Mouse (Mus musculus) liver, embryonic 16.5 days (tissue): ENCODE results near the gene Spag7. TPM values are rescaled to one million over a fixed set of nuclear protein-coding genes. Genes with fewer than 3 reads are reported as not detected.

Experiments
- ATAC-seq: fragments of 200-750 bp; cut with Nextera tagmentation; 2 replicates; pipeline ENCODE4 v1.8.0; 2017; ENCODE audit warnings: low read depth, mild to moderate bottlenecking, moderate number of reproducible peaks, moderate library complexity
- H3K27ac ChIP-seq: fragments of 300-500 bp; sonication (generic); 2 replicates; pipeline ENCODE4 v1.5.1; 2014; ENCODE audit warnings: mild to moderate bottlenecking, low read length
- H3K27me3 ChIP-seq: fragments of 300-500 bp; sonication (generic); 2 replicates; pipeline ENCODE4 v1.6.1; 2014; ENCODE audit warnings: low read depth, low read length, mixed read lengths; ENCODE audit not compliant: control insufficient read depth, insufficient read depth
- H3K36me3 ChIP-seq: fragments of 300-500 bp; sonication (generic); 2 replicates; pipeline ENCODE4 v1.6.1; 2014; ENCODE audit warnings: mild to moderate bottlenecking; ENCODE audit not compliant: control insufficient read depth, insufficient read depth
- H3K4me1 ChIP-seq: fragments of 300-500 bp; sonication (generic); 2 replicates; pipeline ENCODE4 v1.6.1; 2014; ENCODE audit warnings: low read depth, low read length, mixed read lengths; ENCODE audit not compliant: control insufficient read depth
- H3K4me2 ChIP-seq: fragments of 300-500 bp; sonication (generic); 2 replicates; pipeline ENCODE4 v1.6.1; 2014; ENCODE audit warnings: low read depth, low read length, mixed read lengths
- H3K4me3 ChIP-seq: fragments of 300-500 bp; sonication (generic); 2 replicates; pipeline ENCODE4 v1.5.1; 2014; ENCODE audit warnings: low read depth, mild to moderate bottlenecking, low read length
- H3K9ac ChIP-seq: fragments of 300-500 bp; sonication (generic); 2 replicates; pipeline ENCODE4 v1.6.1; 2014; ENCODE audit warnings: low read depth, low read length
- H3K9me3 ChIP-seq: fragments of 300-500 bp; sonication (generic); replicated peaks from 2 replicates; pipeline ENCODE4 v1.6.1; 2016; ENCODE audit warnings: low read length; ENCODE audit not compliant: control insufficient read depth
- WGBS: fragments of 180-500 bp; shearing (Covaris S2); extraction: QIAGEN DNeasy Blood & Tissue Kit; methylation state at CpG from one replicate; pipeline ENCODE4 v1.1.7; 2014; ENCODE audit not compliant: insufficient replicate concordance; 5-methylcytosine and 5-hydroxymethylcytosine counted together
- polyA plus RNA-seq: library from polyadenylated mRNA; unstranded; fragments of >200 nt; fragmentation: Nextera tagmentation; extraction: Ambion mirVana; gene quantifications from 2 replicates; pipeline ENCODE4 v1.2.1, GENCODE M21; 2015

Spag7 gene
- polyA plus RNA-seq, result 57.5 and 59.7 TPM in 2 replicates

- peaks cover 27% of the 10 kb centered on the region for H3K4me1 ChIP-seq
- H3K4me2 ChIP-seq, result peak within 1 kb of the TSS; percentile 98
- peak within 1 kb of the TSS; percentile 81 for H3K4me3 ChIP-seq
- peak within 1 kb of the TSS; percentile 84 for H3K9ac ChIP-seq
- no peaks in the 10 kb centered on the region for H3K9me3 ChIP-seq
- ATAC-seq, result peak; percentile 91
- H3K27me3 ChIP-seq, result no peaks in the 10 kb centered on the region
- WGBS, result under 1% methylated on average over 44 of the region's 44 CpGs
- peak within 1 kb of the TSS; percentile 98 for H3K27ac ChIP-seq
- H3K36me3 ChIP-seq, result peaks cover 10% of the 10 kb centered on the region
These were observed at the start of gene Spag7 for GRCm38 (mm10) chr11:70668771-70669505. TSS of gene Spag7 (minus strand) at chr11:70669416.

DNA sequence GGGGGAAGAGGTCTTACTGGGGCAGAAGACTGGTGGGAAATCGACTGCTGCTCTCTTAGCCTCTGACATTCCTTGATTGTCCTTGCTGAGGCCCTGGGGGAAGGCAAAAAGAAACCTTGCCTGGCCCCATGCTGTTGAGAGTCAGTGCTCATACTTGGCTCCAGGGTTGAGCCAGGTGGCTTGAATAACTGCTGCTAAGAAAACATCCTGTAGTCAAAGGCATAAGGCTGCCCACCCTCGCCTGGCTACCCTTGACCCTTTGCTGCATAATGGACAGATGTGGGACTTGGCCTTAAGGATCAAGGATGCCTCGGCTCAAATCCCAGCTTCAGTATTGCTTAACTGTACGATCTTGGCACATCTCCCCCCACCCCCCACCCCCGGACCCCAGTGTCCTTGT lies 49.3 kb upstream of the Spag7 start:
- H3K36me3 ChIP-seq, result no peaks in the 10 kb centered on the region; the same call in 1 of the 2 replicates
- no peak overlapping the region for H3K27ac ChIP-seq
- H3K4me2 ChIP-seq, result no peak overlapping the region
- no peaks in the 10 kb centered on the region for H3K9me3 ChIP-seq
- no peak for ATAC-seq
- H3K4me1 ChIP-seq, result no peaks in the 10 kb centered on the region
- H3K4me3 ChIP-seq, result no peak overlapping the region
- H3K27me3 ChIP-seq, result no peaks in the 10 kb centered on the region; the same call in 1 of the 2 replicates
- 53% methylated on average over 5 of the region's 5 CpGs for WGBS
- no peak overlapping the region for H3K9ac ChIP-seq

DNA sequence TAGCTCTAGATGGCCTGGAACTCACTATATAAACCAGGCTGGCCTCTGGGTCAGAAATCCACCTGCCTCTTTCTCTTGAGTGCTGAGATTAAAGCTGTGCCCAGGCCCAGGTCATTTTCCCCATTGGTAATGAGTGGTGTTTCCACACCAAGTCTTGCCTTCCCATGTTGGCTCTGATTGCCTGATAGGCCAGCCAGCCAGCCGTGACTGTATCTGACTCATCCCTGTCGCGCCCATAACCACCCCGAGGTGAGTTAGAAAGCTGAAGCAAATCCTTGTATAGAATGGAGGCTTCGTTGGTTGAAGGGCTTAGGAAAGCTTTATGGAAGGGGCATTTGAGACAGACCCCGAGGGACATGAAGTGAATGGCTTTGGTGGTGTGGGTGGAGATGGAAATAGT lies 46.6 kb upstream of the Spag7 start:
- no peak for ATAC-seq

GRCm38 (mm10) chr11:70713222-70713621 lies 44.0 kb upstream of the Spag7 start:
- Histone ChIP-seq H3K27ac (no peak overlapping the region), H3K9ac (no peak overlapping the region), H3K4me2 (no peak overlapping the region), H3K4me1 (no peaks in the 10 kb centered on the region), H3K9me3 (no peaks in the 10 kb centered on the region), H3K27me3 (no peaks in the 10 kb centered on the region; the same call in 1 of the 2 replicates), H3K4me3 (no peak overlapping the region), H3K36me3 (no peaks in the 10 kb centered on the region; the same call in 1 of the 2 replicates)
- 60% methylated on average over 6 of the region's 6 CpGs for WGBS
- no peak for ATAC-seq

More for the DNA sequence above, 46.6 kb upstream of the Spag7 start:
- H3K27me3 ChIP-seq, result no peaks in the 10 kb centered on the region; the same call in 1 of the 2 replicates
- H3K27ac ChIP-seq, result no peak overlapping the region
- no peak overlapping the region for H3K9ac ChIP-seq
- no peaks in the 10 kb centered on the region for H3K9me3 ChIP-seq
- WGBS, result 63% methylated on average over 6 of the region's 6 CpGs
- H3K36me3 ChIP-seq, result no peaks in the 10 kb centered on the region; the same call in 1 of the 2 replicates
- no peak overlapping the region for H3K4me3 ChIP-seq
- no peak overlapping the region for H3K4me2 ChIP-seq
- no peaks in the 10 kb centered on the region for H3K4me1 ChIP-seq

- WGBS, result 80% methylated on average over 10 of the region's 10 CpGs
- Histone ChIP-seq H3K4me3 (no peak overlapping the region), H3K27ac (no peak overlapping the region), H3K9me3 (no peaks in the 10 kb centered on the region), H3K27me3 (no peaks in the 10 kb centered on the region), H3K4me2 (no peak overlapping the region), H3K9ac (no peak overlapping the region), H3K36me3 (no peaks in the 10 kb centered on the region; the same call in 1 of the 2 replicates), H3K4me1 (no peaks in the 10 kb centered on the region)
- no peak for ATAC-seq
These were observed 41.8 kb upstream of the Spag7 start for GRCm38 (mm10) chr11:70711026-70711425.

GRCm38 (mm10) chr11:70706127-70706526 lies 36.9 kb upstream of the Spag7 start:
- peak; percentile 53; the same call in 1 of the 2 replicates for ATAC-seq
- Histone ChIP-seq H3K27ac (no peak overlapping the region), H3K36me3 (peaks cover 6% of the 10 kb centered on the region; the same call in 1 of the 2 replicates), H3K4me2 (no peak overlapping the region), H3K9me3 (no peaks in the 10 kb centered on the region), H3K9ac (no peak overlapping the region), H3K4me1 (peaks cover 9% of the 10 kb centered on the region), H3K4me3 (no peak overlapping the region), H3K27me3 (peaks cover 4% of the 10 kb centered on the region)
- 48% methylated on average over 3 of the region's 3 CpGs for WGBS

GRCm38 (mm10) chr11:70702781-70703180 lies 33.6 kb upstream of the Spag7 start:
- 50% methylated on average over 6 of the region's 6 CpGs for WGBS
- Histone ChIP-seq H3K27ac (no peak overlapping the region), H3K4me2 (0 out of 2 replicates have a peak overlapping the region, but pooled peaks have one; percentile 77), H3K9ac (no peak overlapping the region), H3K4me3 (no peak overlapping the region), H3K9me3 (no peaks in the 10 kb centered on the region), H3K27me3 (peaks cover 9% of the 10 kb centered on the region), H3K36me3 (peaks cover 6% of the 10 kb centered on the region; the same call in 1 of the 2 replicates), H3K4me1 (peaks cover 17% of the 10 kb centered on the region)
- ATAC-seq, result no peak

DNA sequence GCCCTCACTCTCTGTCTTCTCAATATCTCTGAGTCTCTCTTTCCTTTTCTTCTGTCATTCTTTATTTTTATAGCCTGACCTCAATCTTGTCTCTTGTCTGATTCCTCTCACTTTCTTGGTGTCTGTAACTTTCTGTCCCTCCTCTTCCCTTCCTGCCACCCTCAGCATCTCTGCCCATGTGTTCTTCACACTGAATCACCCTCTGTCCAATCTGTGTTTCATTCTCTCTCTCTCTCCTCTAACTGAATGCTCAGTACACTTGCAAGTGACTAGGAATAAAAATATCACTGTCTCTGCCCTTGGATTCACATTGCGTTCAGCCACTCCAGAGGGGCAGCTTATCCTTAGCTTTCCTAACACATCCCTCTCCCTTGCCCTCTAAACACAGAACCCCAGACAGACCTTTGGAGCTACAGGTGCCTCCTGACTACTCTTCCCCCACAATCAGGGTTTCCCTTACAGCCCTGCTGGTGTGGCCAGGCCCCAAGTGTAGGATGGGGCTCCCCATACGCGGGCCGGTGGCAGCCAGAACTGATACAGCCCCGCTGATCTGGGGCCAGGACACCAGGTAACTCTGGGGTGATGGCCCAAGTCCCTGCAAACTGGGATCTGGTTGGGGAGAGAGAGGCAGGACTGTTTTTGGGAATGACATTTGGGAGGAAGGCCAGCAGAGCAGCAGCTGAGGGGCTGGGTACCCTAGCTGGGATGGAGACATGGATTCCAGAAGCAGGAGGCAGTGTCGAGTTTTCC lies 32.9 kb upstream of the Spag7 start:
- ATAC-seq, result no peak
- peaks cover 6% of the 10 kb centered on the region; the same call in 1 of the 2 replicates for H3K36me3 ChIP-seq
- H3K9ac ChIP-seq, result no peak overlapping the region
- H3K27ac ChIP-seq, result peak overlapping the region; percentile 29; the same call in 1 of the 2 replicates
- H3K4me2 ChIP-seq, result peak overlapping the region; percentile 77
- WGBS, result 75% methylated on average over 6 of the region's 6 CpGs
- peak overlapping the region; percentile 68 for H3K4me3 ChIP-seq
- no peaks in the 10 kb centered on the region for H3K9me3 ChIP-seq
- peaks cover 9% of the 10 kb centered on the region for H3K27me3 ChIP-seq
- peaks cover 17% of the 10 kb centered on the region for H3K4me1 ChIP-seq
